Mouse (Mus musculus) hindbrain, embryonic 12.5 days (tissue): ENCODE measurements around the gene Ccdc89. TPM values are rescaled to one million over a fixed set of nuclear protein-coding genes. Genes with fewer than 3 reads are reported as not detected.
A peak's percentile ranks its signal among the peaks of the same experiment; 100 is the strongest.

Experiments used
- ATAC-seq: fragments of 200-750 bp; cut with Nextera tagmentation; 2 replicates; pipeline ENCODE4 v1.8.0; 2017; ENCODE audit warnings: moderate TSS enrichment; ENCODE audit not compliant: low FRiP score
- H3K27ac ChIP-seq: fragments of 300-500 bp; sonication (generic); 2 replicates; pipeline ENCODE4 v1.5.1; 2016; ENCODE audit warnings: mild to moderate bottlenecking
- H3K27me3 ChIP-seq: fragments of 300-500 bp; sonication (generic); 2 replicates; pipeline ENCODE4 v1.6.1; 2016; ENCODE audit warnings: mild to moderate bottlenecking
- H3K36me3 ChIP-seq: fragments of 300-500 bp; sonication (generic); 2 replicates; pipeline ENCODE4 v1.6.1; 2016; ENCODE audit warnings: mild to moderate bottlenecking
- H3K4me1 ChIP-seq: fragments of 300-500 bp; sonication (generic); 2 replicates; pipeline ENCODE4 v1.6.1; 2016
- H3K4me2 ChIP-seq: fragments of 300-500 bp; sonication (generic); replicated peaks from 2 replicates; pipeline ENCODE4 v1.6.1; 2016; ENCODE audit warnings: mild to moderate bottlenecking
- H3K4me3 ChIP-seq: fragments of 300-500 bp; sonication (generic); 2 replicates; pipeline ENCODE4 v1.5.1; 2016; ENCODE audit warnings: mild to moderate bottlenecking
- H3K9ac ChIP-seq: fragments of 300-500 bp; sonication (generic); 2 replicates; pipeline ENCODE4 v1.6.1; 2016; ENCODE audit warnings: mild to moderate bottlenecking, moderate library complexity
- H3K9me3 ChIP-seq: fragments of 300-500 bp; sonication (generic); replicated peaks from 2 replicates; pipeline ENCODE4 v1.6.1; 2016; ENCODE audit warnings: mild to moderate bottlenecking
- WGBS: fragments of 180-500 bp; shearing (Covaris S2); methylation state at CpG from one replicate; pipeline ENCODE4 v1.1.7; 2016; 5-methylcytosine and 5-hydroxymethylcytosine counted together
- polyA plus RNA-seq: library from polyadenylated mRNA; unstranded; fragments of >200 nt; fragmentation: Nextera tagmentation; extraction: Ambion mirVana; gene quantifications from 2 replicates; pipeline ENCODE4 v1.2.1, GENCODE M21; 2016

Gene Ccdc89
- polyA plus RNA-seq, 1 experiment from 2014 or later: 3.1 TPM

DNA sequence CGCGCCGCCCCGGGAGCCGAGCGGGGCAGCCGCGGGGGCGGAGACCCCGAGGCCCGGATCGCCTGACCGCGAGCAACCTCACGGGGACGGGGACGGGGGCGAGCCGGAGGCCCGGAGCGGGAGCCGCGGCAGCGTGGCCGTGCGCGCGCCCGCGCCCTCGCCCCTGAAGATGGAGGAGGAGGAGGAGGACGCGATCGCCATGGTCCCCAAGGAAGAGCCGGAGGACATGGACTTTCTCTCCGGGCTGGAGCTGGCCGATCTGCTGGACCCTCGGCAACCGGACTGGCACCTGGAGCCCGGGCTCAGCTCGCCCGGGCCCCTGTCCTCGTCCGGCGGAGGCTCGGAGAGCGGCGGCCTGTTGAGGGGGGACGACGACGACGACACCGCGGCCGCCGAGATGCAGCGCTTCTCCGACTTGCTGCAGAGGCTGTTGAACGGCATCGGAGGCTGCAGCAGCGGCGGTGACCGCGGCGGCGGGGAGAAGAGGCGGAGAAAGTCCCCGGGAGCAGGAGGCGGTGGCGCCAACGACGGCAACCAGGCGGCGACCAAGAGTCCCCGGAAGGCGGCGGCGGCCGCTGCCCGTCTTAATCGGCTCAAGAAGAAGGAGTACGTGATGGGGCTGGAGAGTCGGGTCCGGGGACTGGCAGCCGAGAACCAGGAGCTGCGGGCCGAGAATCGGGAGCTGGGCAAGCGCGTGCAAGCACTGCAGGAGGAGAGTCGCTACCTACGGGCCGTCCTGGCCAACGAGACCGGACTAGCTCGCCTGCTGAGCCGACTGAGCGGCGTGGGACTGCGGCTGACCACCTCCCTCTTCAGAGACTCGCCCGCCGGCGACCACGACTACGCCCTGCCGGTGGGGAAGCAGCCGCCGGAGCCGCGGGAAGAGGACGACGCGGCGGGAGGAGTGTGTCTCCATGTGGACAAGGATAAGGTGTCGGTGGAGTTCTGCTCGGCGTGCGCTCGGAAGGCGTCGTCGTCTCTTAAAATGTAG lies 17.0 kb downstream of the Ccdc89 start:
- peak overlapping the region; percentile 99 for H3K27ac ChIP-seq
- peak overlapping the region; percentile 83 for H3K4me2 ChIP-seq
- H3K9me3 ChIP-seq: no peaks in the 10 kb centered on the region
- peak overlapping the region; percentile 93 for H3K9ac ChIP-seq
- peaks cover 4% of the 10 kb centered on the region for H3K36me3 ChIP-seq
- WGBS: under 1% methylated on average over 121 of the region's 123 CpGs
- ATAC-seq: peak; percentile 79
- no peaks in the 10 kb centered on the region for H3K27me3 ChIP-seq
- peaks cover 6% of the 10 kb centered on the region; the same call in 1 of the 2 replicates for H3K4me1 ChIP-seq
- H3K4me3 ChIP-seq: peak overlapping the region; percentile 95

DNA sequence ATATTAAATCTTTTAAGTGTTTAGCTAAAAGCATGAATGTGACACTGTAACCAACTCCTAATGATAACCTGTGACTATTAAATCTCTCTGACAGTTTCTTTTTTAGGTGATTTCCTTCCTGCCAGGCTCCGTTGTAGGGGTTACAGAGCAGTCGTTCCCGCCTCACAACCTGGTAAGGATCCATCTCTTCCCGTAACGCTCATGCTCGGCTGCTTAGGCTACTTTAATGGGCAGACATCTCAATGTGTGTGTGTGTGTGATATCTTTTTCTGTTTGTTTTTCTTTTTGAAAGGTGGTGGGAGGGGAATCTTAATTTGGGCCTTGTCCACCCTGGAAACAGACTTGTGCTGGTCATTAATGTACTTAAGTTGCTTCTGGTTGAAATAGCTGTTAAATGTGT lies 17.8 kb downstream of the Ccdc89 start:
- H3K4me3 ChIP-seq: peak overlapping the region; percentile 95
- ATAC-seq: no peak
- peaks cover 6% of the 10 kb centered on the region; the same call in 1 of the 2 replicates for H3K4me1 ChIP-seq
- H3K36me3 ChIP-seq: peaks cover 4% of the 10 kb centered on the region
- H3K9me3 ChIP-seq: no peaks in the 10 kb centered on the region
- peak overlapping the region; percentile 99; the same call in 1 of the 2 replicates for H3K27ac ChIP-seq
- 1% methylated on average over 6 of the region's 6 CpGs for WGBS
- H3K27me3 ChIP-seq: no peaks in the 10 kb centered on the region
- H3K4me2 ChIP-seq: peak overlapping the region; percentile 83
- peak overlapping the region; percentile 93 for H3K9ac ChIP-seq

DNA sequence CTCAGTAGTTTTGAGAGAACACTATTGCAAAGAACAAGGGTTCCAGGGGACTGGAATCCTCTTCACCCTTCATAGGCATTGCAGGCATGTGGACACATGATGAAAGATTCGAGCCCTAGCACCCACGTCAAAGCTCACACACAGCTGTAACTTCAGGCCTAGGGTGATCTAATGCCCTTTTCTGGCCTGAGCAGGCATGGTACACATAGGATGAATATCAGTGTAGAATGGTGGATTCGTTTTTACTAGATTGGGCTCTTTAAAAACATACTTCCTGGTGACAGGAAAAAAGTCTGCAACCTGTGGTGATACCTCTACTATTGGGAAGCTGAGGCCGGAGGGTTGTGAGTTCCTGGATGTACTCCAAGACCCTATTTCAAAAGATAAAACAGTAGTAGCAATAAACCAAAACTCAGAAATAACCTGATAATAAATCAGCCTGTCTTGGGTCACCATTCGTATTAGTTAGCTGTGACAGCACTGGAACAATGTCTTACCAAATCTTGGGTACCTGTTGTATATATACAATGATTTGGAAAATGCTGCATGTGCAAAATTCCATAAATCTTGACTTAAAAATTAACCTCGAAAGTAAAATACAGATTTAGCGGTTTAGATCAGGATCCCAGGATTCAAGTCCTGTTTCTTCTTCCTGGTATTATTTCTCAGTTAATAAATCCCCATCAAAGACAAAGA lies 29.9 kb downstream of the Ccdc89 start:
- peaks cover 10% of the 10 kb centered on the region; the same call in 1 of the 2 replicates for H3K36me3 ChIP-seq
- no peak for ATAC-seq
- peak overlapping the region; percentile 76; the same call in 1 of the 2 replicates for H3K9ac ChIP-seq
- peak overlapping the region; percentile 93 for H3K27ac ChIP-seq
- peak overlapping the region; percentile 74 for H3K4me3 ChIP-seq
- no peaks in the 10 kb centered on the region for H3K27me3 ChIP-seq
- H3K4me1 ChIP-seq: peaks cover 14% of the 10 kb centered on the region
- H3K9me3 ChIP-seq: no peaks in the 10 kb centered on the region
- peak overlapping the region; percentile 61 for H3K4me2 ChIP-seq
- WGBS: 36% methylated on average over 7 of the region's 7 CpGs

DNA sequence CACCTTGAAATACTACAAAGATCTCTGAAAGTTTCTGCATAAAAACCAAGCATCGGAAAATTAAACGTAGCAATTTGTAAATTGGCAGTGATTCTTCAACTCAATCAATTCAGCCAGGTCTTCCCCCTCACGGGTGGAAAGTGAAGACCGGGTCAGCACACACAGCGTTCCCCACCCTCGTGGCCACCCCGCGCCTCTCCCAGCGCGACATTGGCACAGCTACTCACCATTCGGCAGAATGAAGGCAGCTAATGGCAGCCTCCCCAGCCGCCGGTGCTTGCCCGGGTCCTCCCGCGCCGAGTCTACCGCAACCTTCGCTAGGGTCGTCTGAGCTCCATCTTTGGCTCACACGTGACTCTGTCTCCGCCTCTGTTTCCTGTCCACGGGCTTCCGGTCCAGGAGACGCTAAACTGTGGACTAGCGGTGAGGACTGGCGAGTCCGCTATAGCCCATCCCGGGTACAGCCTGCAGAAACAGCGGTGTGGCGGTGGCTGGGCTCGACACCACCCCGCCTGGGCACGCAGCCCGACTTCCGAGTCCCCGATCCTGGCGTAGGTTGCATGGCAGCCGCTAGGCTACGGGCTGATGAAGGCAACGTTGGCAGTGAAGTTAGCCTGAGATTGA lies 30.6 kb downstream of the Ccdc89 start, which contains the start of gene Tmem126a:
Gene Tmem126a, minus strand, starts transcription at position 385 of the 624 bp plus-strand sequence.
- H3K36me3 ChIP-seq: peaks cover 10% of the 10 kb centered on the region; the same call in 1 of the 2 replicates
- no peaks in the 10 kb centered on the region for H3K9me3 ChIP-seq
- H3K4me1 ChIP-seq: peaks cover 14% of the 10 kb centered on the region
- peak within 1 kb of the TSS; percentile 76 for H3K9ac ChIP-seq
- peak within 1 kb of the TSS; percentile 74 for H3K4me3 ChIP-seq
- under 1% methylated on average over 41 of the region's 41 CpGs for WGBS
- ATAC-seq: peak; percentile 98
- peak within 1 kb of the TSS; percentile 93 for H3K27ac ChIP-seq
- H3K4me2 ChIP-seq: peak within 1 kb of the TSS; percentile 61
- no peaks in the 10 kb centered on the region for H3K27me3 ChIP-seq

DNA sequence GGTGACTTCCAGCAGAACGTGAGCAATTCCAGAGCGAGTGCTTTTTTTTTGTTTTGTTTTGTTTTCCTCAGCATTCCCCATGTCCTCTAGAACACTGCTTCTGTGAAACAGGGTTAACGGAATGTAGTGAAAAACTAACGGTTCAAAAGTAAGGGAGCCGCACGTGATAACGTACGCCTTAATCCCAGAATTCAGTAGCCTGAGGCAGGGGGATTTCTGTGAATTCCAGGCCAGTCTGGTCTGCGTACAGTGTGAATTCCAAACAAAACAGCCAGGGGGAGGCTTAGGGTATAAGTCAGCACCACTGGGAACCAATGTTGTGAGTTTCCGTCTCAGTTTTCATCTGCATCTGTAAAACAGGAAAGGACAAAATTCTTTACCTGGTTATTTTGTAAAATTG lies 31.1 kb downstream of the Ccdc89 start:
- peaks cover 14% of the 10 kb centered on the region for H3K4me1 ChIP-seq
- H3K9me3 ChIP-seq: no peaks in the 10 kb centered on the region
- H3K4me2 ChIP-seq: peak overlapping the region; percentile 61
- ATAC-seq: peak; percentile 80
- peak overlapping the region; percentile 76 for H3K9ac ChIP-seq
- H3K27ac ChIP-seq: peak overlapping the region; percentile 93
- 21% methylated on average over 10 of the region's 10 CpGs for WGBS
- H3K4me3 ChIP-seq: peak overlapping the region; percentile 74
- peaks cover 9% of the 10 kb centered on the region; the same call in 1 of the 2 replicates for H3K36me3 ChIP-seq
- H3K27me3 ChIP-seq: no peaks in the 10 kb centered on the region

DNA sequence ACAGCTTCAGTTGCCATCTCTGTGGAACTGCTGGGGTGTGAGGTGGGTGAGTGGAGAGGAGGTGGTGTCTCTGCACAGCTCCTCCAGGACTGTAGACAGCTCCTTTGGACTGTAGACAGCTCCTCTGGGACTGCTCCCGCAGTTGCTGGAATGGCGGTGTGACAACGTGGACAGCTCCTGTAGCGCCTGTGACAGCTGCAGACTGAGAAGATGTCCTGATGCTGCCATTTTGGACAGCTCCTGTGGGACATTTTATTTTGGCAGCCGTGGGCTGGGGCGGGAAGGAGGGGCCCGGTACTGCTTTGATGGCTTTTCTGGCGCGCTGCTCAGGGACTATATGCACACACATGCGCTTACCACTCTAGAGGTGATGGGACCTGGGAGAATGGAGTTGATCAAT lies 34.0 kb downstream of the Ccdc89 start:
- 0 out of 2 replicates have a peak overlapping the region, but pooled peaks have one; percentile 8 for H3K9ac ChIP-seq
- ATAC-seq: no peak
- H3K36me3 ChIP-seq: no peaks in the 10 kb centered on the region
- no peak overlapping the region for H3K4me2 ChIP-seq
- no peaks in the 10 kb centered on the region for H3K9me3 ChIP-seq
- H3K4me1 ChIP-seq: peaks cover 14% of the 10 kb centered on the region
- H3K27ac ChIP-seq: no peak overlapping the region
- H3K4me3 ChIP-seq: no peak overlapping the region
- WGBS: 53% methylated on average over 10 of the region's 10 CpGs
- H3K27me3 ChIP-seq: no peaks in the 10 kb centered on the region

DNA sequence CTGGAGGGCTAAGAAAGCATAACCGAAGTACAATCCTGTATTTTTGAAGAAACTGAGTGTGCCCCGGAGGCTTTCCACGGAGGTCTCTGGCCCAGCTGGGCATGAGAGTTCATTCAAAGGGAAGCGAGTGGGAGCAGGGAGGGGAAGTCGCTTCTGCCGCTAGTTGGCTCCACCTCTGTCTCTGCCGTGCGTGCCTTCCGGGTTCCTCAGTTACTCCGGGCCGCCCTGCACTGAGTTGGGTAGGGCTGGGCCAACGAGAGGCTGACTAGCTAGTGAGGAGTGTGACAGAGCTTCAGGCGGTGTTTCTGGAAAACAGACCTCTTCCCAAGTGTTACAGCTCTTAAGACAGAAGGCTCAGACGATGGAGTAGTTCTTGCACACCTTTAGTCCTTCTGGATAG lies 34.6 kb downstream of the Ccdc89 start:
- no peak overlapping the region for H3K9ac ChIP-seq
- WGBS: 19% methylated on average over 14 of the region's 14 CpGs
- peaks cover 10% of the 10 kb centered on the region for H3K4me1 ChIP-seq
- H3K27ac ChIP-seq: no peak overlapping the region
- H3K4me3 ChIP-seq: no peak overlapping the region
- no peaks in the 10 kb centered on the region for H3K9me3 ChIP-seq
- H3K36me3 ChIP-seq: no peaks in the 10 kb centered on the region
- H3K27me3 ChIP-seq: no peaks in the 10 kb centered on the region
- peak overlapping the region; percentile 15; the same call in 1 of the 2 replicates for H3K4me2 ChIP-seq
- ATAC-seq: no peak

DNA sequence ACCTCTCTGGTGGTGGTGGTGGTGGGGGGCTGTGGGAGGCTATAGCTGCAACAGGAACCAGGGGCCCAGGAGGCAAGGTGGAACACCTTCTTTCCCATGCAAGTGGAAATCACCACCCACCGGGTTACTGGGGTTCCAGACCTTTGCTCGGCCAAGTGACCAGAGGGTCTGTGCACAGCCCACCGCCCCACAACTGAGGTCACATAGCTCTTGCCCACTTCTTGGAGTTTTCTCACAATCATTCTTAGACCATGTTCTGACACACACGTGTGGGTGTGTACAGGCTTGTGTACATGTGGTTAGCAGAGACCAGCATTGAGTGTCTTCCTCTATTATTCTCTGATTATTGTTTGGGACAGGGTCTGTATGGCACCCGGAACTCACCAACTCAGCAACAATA lies 35.1 kb downstream of the Ccdc89 start:
- Histone ChIP-seq H3K4me2 (no peak overlapping the region), H3K4me1 (peaks cover 5% of the 10 kb centered on the region), H3K4me3 (no peak overlapping the region), H3K9me3 (no peaks in the 10 kb centered on the region), H3K36me3 (no peaks in the 10 kb centered on the region), H3K27ac (no peak overlapping the region), H3K27me3 (no peaks in the 10 kb centered on the region), H3K9ac (no peak overlapping the region)
- no peak for ATAC-seq
- 92% methylated on average over 5 of the region's 5 CpGs for WGBS

DNA sequence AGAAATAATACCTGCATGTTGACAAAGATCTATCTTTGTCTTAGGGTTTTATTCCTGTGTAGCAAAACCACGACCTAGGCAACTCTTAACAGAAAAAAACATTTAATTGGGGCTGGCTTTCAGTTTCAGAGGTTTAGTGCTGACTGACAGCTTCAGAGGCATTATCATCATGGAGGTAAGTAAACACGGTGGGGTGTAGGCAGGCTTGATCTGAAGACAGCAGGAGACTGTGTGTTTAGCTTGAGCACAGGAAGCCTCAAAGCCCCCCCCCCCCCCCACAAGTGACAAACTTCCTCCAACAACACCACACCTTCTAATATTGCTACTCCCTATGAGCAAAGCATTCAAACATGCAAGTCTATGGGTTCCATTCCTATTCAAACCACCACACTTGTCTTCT lies 47.1 kb downstream of the Ccdc89 start:
- Histone ChIP-seq H3K27me3 (no peaks in the 10 kb centered on the region), H3K9ac (no peak overlapping the region), H3K4me1 (peaks cover 11% of the 10 kb centered on the region), H3K4me2 (no peak overlapping the region), H3K9me3 (no peaks in the 10 kb centered on the region), H3K4me3 (no peak overlapping the region), H3K36me3 (peaks cover 11% of the 10 kb centered on the region), H3K27ac (no peak overlapping the region)
- 77% methylated on average over 2 of the region's 2 CpGs for WGBS
- no peak for ATAC-seq

DNA sequence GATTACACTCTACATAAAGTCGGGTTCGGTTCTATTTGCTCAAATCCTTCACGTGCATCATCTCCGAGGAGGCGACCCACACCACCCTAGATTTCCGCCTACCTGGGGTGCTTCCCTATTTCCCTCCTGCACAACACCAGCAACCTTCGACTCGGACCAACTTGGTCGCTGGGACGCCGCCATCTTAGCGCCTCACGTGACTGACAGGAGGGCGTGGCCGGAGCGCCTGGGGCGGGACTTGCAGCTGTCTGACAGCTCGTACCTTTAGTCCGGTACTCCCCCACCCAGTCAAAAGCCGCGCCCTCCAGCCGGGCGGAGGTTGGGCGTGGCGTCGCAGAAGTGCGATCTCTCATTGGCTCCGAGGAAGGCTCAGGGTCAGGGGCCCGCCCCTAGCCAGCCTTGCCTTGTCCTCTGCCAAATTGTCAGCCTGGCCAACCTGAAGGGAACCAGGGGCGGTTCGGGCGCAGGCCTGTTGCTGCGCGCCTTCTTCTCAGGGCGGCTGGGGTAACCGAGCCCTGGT lies 49.5 kb downstream of the Ccdc89 start, which contains the start of gene Tmem126b:
Gene Tmem126b, minus strand, starts transcription at position 209 of the 520 bp plus-strand sequence.
- H3K4me1 ChIP-seq: peaks cover 11% of the 10 kb centered on the region
- H3K27me3 ChIP-seq: no peaks in the 10 kb centered on the region
- H3K4me3 ChIP-seq: peak within 1 kb of the TSS; percentile 64
- peak within 1 kb of the TSS; percentile 79 for H3K4me2 ChIP-seq
- H3K27ac ChIP-seq: peak within 1 kb of the TSS; percentile 78
- no peaks in the 10 kb centered on the region for H3K9me3 ChIP-seq
- WGBS: under 1% methylated on average over 36 of the region's 36 CpGs
- ATAC-seq: peak; percentile 100
- peak within 1 kb of the TSS; percentile 76 for H3K9ac ChIP-seq
- H3K36me3 ChIP-seq: no peaks in the 10 kb centered on the region

DNA sequence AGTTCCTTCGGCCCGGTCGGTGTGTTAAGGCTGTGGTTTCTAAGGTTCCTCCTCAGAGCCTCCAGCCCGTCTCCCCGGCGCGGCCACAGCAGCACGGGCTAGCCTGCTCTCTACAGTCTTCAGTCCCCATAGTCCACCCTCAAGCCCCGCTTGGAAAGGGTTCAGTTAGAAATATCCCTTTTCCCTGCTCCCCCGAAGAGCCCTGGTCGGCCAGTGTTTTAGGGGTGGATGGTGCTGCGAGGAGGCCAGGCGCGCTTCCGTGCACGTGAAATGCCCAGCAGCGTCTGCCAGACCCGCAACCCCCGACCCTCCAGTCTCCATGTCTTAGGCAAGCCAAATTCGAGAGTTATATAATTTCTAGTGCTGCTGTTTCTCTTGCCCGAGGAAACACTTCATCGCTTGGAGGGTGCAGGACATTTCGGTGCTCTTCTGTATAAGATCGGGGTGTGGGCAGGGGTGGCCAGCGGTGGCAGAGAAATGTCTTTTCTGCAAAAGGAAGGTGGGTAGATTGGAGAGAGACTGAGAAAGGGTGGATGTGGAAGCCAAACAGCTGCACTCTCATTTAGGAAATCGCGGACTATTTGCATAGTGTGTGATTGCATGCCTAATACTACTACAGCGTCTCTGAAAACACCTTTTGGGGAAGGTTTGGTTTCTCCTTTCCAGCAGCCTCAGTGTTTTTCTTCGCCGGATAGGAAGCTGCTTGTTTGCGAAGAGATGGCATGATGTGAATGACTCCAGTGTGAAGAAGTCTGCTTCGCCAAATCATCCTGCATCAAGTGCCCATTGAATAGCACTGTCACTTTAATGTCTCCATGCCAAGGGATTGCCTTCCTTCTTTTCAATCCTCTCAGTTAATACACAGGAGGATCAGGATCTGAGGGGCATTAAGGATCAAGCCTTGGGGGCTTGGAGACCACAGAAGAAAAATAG lies 50.2 kb downstream of the Ccdc89 start, which contains the start of gene Dlg2:
Gene Dlg2, plus strand, starts transcription at position 360 of the 933 bp plus-strand sequence.
- Histone ChIP-seq H3K9ac (peak within 1 kb of the TSS; percentile 76), H3K27me3 (no peaks in the 10 kb centered on the region), H3K4me1 (peaks cover 11% of the 10 kb centered on the region), H3K27ac (peak within 1 kb of the TSS; percentile 78), H3K4me3 (peak within 1 kb of the TSS; percentile 64), H3K36me3 (no peaks in the 10 kb centered on the region), H3K9me3 (no peaks in the 10 kb centered on the region), H3K4me2 (peak within 1 kb of the TSS; percentile 79)
- WGBS: under 1% methylated on average over 32 of the region's 32 CpGs
- peak; percentile 89 for ATAC-seq
